Mouse (Mus musculus) C2C12 (cell line): ENCODE results near the gene Qprt. TPM values are rescaled to one million over a fixed set of nuclear protein-coding genes. Genes with fewer than 3 reads are reported as not detected.

Source experiments
- H3K27me3 ChIP-seq: one replicate; pipeline ENCODE4 v1.6.1; 2011; ENCODE audit not compliant: control insufficient read depth, insufficient read depth, insufficient read length
- H3K36me3 ChIP-seq: one replicate; pipeline ENCODE4 v1.6.1; 2011; ENCODE audit not compliant: control insufficient read depth, insufficient read depth
- H3K4me3 ChIP-seq: one replicate; pipeline ENCODE4 v1.5.1; 2011; ENCODE audit warnings: mild to moderate bottlenecking, control low read depth; ENCODE audit not compliant: poor library complexity, insufficient read depth, severe bottlenecking
- H3K79me2 ChIP-seq: one replicate; pipeline ENCODE4 v1.6.1; 2011; ENCODE audit not compliant: control insufficient read depth, insufficient read depth
- H3K79me3 ChIP-seq: one replicate; pipeline ENCODE4 v1.6.1; 2011; ENCODE audit warnings: low read depth, control low read depth
- H3ac ChIP-seq: one replicate; pipeline ENCODE3; 2011; ENCODE audit warnings: low read depth; ENCODE audit not compliant: control insufficient read depth, insufficient read length
- CEBPB ChIP-seq: IDR thresholded peaks from one replicate; pipeline ENCODE4 v1.6.1; 2011; ENCODE audit warnings: low read depth, mild to moderate bottlenecking, control low read depth, moderate library complexity
- CTCF ChIP-seq: IDR thresholded peaks from one replicate; pipeline ENCODE4 v1.5.1; 2011; ENCODE audit not compliant: control insufficient read depth, insufficient read depth, insufficient read length
- FOSL1 ChIP-seq: IDR thresholded peaks from one replicate; pipeline ENCODE4 v1.8.0; 2011; ENCODE audit warnings: mild to moderate bottlenecking, low read length; ENCODE audit not compliant: poor library complexity, insufficient read depth, severe bottlenecking
- MAX ChIP-seq: IDR thresholded peaks from one replicate; pipeline ENCODE4 v1.6.1; 2011; ENCODE audit warnings: mild to moderate bottlenecking, control low read depth
- MYOD1 ChIP-seq: IDR thresholded peaks from one replicate; pipeline ENCODE4 v1.6.1; 2011; ENCODE audit warnings: low read depth; ENCODE audit not compliant: control insufficient read depth, insufficient read length
- MYOG ChIP-seq: IDR thresholded peaks from one replicate; pipeline ENCODE4 v1.6.1; 2011; ENCODE audit not compliant: control insufficient read depth, insufficient read length; ENCODE audit errors: extremely low read depth
- USF1 ChIP-seq: IDR thresholded peaks from one replicate; pipeline ENCODE4 v1.6.1; 2011; ENCODE audit warnings: low read depth, mild to moderate bottlenecking, control low read depth, moderate library complexity
- polyA plus RNA-seq: library from polyadenylated mRNA; unstranded; fragments of >200 nt; fragmentation: generic; extraction: Trizol; gene quantifications from one replicate; pipeline ENCODE4 v1.2.1, GENCODE M21; 2012; ENCODE audit warnings: missing spikeins

Gene Qprt
- polyA plus RNA-seq, 1 experiment: not detected

DNA sequence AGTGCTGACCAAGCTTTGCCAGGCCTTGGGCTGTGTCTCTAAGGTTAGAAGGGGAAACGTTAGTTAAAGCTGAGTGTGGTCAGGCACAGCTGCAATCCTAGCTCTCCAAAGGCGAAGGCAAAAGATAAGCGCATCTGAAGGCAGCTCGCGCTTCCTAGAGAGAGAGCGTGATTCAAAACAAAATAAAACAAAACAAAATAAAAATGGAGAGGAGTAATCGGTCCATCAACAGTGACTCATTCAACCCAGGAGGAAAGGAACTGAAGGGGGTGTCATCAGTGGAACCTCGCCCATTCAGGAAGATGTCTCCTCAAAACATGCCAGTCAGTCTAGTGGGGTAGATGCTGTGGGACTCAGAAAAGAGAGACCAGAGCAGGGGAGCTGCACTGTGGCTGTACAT lies 39.8 kb downstream of the Qprt start:
- TF ChIP-seq MYOD1 (peak; percentile 17), USF1 (no peak)

DNA sequence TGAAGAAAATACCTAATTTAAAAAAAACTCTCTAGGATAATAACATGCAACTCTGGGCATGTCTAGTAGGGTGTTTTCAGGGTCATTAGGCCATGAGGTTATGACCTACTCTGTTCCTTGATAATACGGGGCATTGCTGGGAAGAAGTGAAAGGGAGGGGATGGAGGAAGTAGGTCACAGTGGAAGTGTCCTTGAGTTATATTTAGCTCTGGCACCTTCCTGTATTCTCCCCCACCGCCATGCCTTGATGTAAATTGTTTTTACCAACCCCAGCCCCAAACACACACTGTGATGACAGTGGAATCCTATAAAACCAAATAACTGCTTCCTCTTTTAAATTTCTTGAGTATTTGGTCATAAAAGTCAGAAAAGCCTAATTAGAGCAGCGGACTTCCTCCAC lies 42.0 kb downstream of the Qprt start:
- no peak overlapping the region for H3K4me3 ChIP-seq
- H3ac ChIP-seq: no peak overlapping the region
- TF ChIP-seq MAX: no peak
- TF ChIP-seq MYOG: no peak
- no peak for TF ChIP-seq MYOD1
- TF ChIP-seq CEBPB: no peak
- TF ChIP-seq FOSL1: no peak
- no peak for TF ChIP-seq CTCF
- no peaks in the 10 kb centered on the region for H3K27me3 ChIP-seq
- no peaks in the 10 kb centered on the region for H3K79me3 ChIP-seq
- no peaks in the 10 kb centered on the region for H3K36me3 ChIP-seq
- no peaks in the 10 kb centered on the region for H3K79me2 ChIP-seq

More for the DNA sequence above, 39.8 kb downstream of the Qprt start:
- Histone ChIP-seq H3ac (no peak overlapping the region), H3K79me3 (no peaks in the 10 kb centered on the region), H3K36me3 (no peaks in the 10 kb centered on the region), H3K27me3 (no peaks in the 10 kb centered on the region), H3K79me2 (no peaks in the 10 kb centered on the region), H3K4me3 (no peak overlapping the region)

DNA sequence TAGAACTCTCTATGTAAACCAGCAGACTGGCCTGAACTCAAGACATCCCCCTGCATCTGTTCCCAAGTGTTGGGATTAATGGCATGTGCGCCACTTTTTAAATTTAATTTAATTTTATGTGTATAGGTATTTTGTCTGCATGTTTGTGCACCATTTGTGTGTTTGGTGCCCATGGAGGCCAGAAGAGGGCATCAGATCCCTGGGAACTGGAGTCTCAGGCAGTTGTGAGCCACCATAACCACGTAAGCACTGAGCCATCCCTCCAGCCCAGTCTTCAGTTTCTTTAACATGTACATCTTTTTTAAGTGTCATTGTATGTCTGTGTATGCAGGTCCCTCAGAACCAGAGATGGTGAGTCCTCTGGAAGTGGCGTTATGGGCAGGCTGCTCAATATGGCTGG lies 44.3 kb downstream of the Qprt start:
- H3K79me3 ChIP-seq: no peaks in the 10 kb centered on the region
- no peak for TF ChIP-seq FOSL1
- TF ChIP-seq MYOG: no peak
- TF ChIP-seq USF1: no peak
- TF ChIP-seq CEBPB: no peak
- TF ChIP-seq CTCF: no peak
- no peak for TF ChIP-seq MAX
- no peak for TF ChIP-seq MYOD1

DNA sequence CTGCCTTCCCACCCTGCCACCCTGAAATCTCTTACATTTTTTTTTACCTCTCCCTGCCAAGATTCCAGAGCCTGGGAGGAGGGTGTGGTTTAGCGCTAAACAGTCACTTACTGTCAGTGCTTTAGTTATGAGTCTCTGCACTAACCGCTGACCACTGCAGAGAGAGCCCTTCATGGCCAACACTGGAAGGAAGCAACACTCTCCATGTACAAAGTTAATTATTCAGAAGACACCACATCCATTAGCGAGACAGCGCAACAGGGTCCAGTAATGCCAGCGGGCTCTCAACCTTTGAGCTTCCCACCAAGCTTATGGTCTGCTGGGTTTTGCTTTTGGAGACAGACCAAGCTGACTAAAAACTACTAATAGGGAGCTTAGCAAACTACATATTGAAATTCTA lies 45.8 kb downstream of the Qprt start:
- Histone ChIP-seq H3K79me2 (no peaks in the 10 kb centered on the region), H3K27me3 (no peaks in the 10 kb centered on the region), H3K79me3 (no peaks in the 10 kb centered on the region), H3K4me3 (no peak overlapping the region), H3K36me3 (no peaks in the 10 kb centered on the region), H3ac (no peak overlapping the region)
- TF ChIP-seq MYOD1 (no peak), MYOG (no peak), CEBPB (no peak), CTCF (no peak), FOSL1 (no peak), USF1 (no peak), MAX (no peak)

More for the DNA sequence above, 44.3 kb downstream of the Qprt start:
- no peaks in the 10 kb centered on the region for H3K79me2 ChIP-seq
- H3K27me3 ChIP-seq: no peaks in the 10 kb centered on the region
- H3K36me3 ChIP-seq: no peaks in the 10 kb centered on the region
- H3ac ChIP-seq: no peak overlapping the region
- no peak overlapping the region for H3K4me3 ChIP-seq

GRCm38 (mm10) chr7:127073221-127073620 lies 48.8 kb downstream of the Qprt start:
- H3K27me3 ChIP-seq: no peaks in the 10 kb centered on the region
- no peak overlapping the region for H3K4me3 ChIP-seq
- H3ac ChIP-seq: no peak overlapping the region
- no peaks in the 10 kb centered on the region for H3K79me2 ChIP-seq
- no peaks in the 10 kb centered on the region for H3K36me3 ChIP-seq
- TF ChIP-seq USF1 (no peak), FOSL1 (no peak), MYOG (no peak), CEBPB (no peak), MYOD1 (no peak), CTCF (no peak), MAX (no peak)
- H3K79me3 ChIP-seq: no peaks in the 10 kb centered on the region

- Histone ChIP-seq H3K4me3 (no peak overlapping the region), H3K27me3 (no peaks in the 10 kb centered on the region), H3K79me3 (no peaks in the 10 kb centered on the region), H3K79me2 (no peaks in the 10 kb centered on the region), H3ac (no peak overlapping the region), H3K36me3 (no peaks in the 10 kb centered on the region)
- TF ChIP-seq MAX (peak; percentile 8), CTCF (no peak), MYOD1 (peak; percentile 5)
Observed at GRCm38 (mm10) chr7:127070871-127071413, 51.1 kb downstream of the Qprt start.
